Mouse (Mus musculus) small intestine, adult 2 months (tissue): ENCODE data around the gene Fbxo48.

ENCODE experiments used
- CTCF ChIP-seq: fragments of 200-500 bp; IDR thresholded peaks from 2 replicates; pipeline ENCODE4 v1.5.1; 2012; ENCODE audit warnings: low read depth, mild to moderate bottlenecking, control low read depth, inconsistent platforms, low read length, moderate library complexity, mixed read lengths; ENCODE audit not compliant: insufficient replicate concordance, insufficient read length; ENCODE audit errors: extremely low read depth
- POLR2A ChIP-seq: fragments of 200-500 bp; IDR thresholded peaks from 2 replicates; pipeline ENCODE4 v1.6.1; 2012; ENCODE audit warnings: low read depth, mild to moderate bottlenecking, control low read depth, inconsistent platforms, low read length, moderate library complexity

DNA sequence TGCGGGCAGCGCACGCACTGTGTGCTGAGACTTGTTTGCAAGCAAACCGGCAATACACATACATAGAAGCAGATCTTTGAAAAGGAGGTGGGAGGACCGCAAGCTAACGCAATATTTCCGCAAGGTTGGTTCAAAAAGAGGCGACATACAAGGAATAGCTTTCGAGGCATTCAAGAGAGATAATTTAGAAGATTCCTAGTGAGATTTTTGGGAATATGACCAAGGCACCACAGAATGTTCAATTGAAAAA is 511 bp downstream of the Fbxo48 start:
- TF ChIP-seq POLR2A (no peak), CTCF (no peak)
